Mouse (Mus musculus) B cell, adult 2 months (primary cell): Measurements from ENCODE around the gene Arl14.

Source experiments
- DNase-seq, 2 experiments: peaks; one replicate each; pipeline ENCODE4 v3.0.0; 2022

Arl14 gene

DNA sequence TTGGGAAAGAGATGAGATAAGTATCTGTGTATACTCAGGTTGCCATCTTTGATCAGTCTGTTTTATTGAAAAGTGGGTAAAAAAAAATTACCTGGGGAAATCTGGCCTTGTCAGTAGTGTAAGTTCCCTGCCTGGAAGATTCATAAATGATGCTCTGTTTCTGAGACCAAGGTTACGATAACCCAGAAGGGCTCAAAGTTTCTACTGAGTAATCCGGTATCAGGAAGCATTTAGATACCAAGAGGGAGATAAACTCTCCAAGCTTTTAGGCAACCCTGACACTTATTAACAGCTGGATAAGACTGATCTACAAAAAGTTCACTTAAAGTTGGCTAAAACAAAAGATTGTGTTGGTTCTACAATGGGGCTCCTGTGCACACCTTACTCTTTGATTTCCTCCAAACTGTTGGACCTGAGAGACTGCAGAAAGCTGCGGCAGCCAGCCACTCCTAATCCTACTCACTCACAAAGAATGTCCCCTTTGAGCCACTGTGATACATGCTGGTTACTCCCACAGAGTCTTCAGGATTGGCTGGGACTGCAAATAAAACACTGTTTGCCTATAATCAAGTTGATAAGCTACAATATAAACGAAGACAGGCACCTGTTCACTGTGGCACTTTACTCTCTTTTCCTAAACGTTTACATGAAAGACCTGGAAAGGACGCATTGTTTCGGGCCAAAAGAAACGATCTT lies at the start of gene Arl14:
TSS of gene Arl14 (plus strand) at position 614 of the 696 bp plus-strand sequence.
- DNase-seq, result no peak

DNA sequence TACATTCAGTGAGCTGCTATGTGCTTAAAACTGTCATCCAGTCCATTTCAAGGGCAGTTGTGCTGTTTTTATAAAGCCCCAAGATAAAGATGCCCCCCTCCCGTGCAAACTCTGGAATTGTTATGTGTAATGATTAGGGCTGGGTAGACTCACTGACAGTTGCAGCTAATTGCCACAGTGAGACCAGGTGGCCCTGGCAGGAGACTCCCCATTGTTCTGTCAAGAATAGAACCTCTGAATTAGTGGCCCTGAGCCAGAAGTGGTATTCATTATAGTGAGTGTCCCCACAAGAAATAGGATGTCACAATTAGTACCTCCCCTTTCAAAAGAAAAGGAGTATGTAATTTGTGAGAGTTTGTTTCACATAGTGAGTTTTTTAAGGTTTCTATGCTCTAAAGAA lies 47.0 kb upstream of the Arl14 start:
- DNase-seq, result no peak

DNA sequence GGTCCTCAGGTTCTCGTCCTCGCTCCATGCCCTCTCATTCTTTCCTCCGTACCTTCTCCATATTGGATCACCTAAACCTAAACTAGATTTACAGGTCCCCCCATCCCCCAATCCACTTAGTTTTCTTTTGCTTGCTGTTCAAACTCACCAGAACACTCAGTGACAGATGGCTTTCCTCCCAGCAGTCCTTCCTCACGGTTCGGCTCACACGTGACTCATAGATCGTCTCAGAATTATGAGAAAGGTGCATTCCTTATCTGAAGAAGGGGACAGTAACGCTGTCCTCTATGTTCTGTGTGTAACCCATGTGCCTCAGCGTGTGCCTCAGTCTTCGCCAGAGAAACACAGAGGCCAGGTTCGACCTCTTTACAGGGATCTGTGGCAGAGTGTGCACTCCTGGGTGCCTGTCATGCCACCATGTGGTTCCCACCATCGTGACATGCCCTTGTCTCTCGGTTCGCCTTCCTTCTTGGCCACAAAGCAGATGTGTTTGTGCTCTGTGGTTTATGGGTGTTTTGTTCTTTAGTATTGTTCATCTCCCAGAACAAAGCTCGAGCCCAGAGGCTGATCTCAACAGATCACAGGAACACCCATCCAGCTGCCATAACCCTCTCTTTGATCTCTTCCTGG lies 44.9 kb upstream of the Arl14 start:
- no peak for DNase-seq

DNA sequence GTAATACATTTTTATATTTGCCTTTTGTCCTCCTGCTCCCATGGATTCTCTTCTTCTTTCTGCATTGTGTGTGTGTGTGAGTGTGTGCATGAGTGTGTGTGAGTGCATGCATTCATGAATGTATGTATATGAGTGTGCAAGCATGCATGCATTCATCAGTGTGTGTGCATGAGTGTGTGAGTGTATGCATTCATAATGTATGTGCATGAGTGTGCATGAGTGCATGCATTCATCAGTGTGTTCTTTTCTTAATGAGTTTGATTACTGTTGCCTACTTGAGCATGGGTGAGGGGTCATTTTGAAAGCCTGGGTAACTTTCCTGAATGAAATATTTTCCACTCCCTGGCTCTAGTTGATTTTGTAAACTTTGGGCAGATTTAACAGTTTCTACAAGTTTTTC lies 44.3 kb upstream of the Arl14 start:
- no peak for DNase-seq

DNA sequence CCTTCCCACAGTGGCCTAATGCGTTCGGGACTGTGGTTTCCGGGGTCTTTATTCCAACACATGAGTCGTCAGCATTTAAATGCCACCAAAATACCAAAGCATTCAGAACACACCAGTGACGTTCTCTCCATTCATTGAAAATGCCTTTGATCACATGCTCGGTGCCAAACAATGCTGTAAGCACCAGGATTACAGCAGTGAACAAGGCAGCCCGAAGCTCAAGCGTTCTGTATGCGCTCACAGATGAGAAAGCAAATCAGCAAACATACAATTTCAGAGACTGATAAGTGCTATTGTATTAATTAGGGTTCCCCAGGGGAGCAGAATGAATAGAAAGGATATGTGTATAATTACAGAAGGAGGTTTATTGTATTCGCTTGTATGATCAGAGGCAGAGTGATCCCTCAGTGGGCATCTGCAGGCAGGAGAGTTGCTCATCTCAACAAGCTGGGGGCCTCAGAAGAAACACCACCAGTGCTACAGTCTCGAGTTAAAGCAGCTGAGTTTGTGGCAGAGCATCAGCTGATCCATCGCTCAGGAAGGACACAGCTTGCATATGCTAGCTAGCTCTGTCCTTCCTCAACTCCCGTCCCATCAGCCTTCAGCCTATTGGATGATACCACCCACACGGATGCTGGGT lies 43.7 kb upstream of the Arl14 start:
- DNase-seq, result no peak

DNA sequence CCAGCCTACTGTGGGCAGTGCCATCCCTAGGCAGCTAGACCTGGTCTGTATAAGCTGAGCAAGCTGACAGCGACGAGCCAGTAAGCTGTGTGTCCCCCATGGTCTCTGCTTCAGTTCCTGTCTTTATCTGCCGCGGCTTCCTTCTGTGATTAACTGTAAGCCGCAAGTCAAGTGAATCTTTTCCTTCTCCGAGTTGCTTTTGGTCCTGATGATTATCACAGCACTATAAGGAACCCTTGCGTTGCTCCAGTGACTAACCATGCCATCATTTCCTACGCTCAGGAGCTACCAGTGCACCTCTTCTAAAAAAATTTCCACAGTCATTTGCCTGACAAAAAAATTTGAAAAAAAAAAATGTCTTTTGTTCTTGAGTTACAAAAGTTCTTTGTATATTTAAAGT lies 40.7 kb upstream of the Arl14 start:
- DNase-seq, result no peak

DNA sequence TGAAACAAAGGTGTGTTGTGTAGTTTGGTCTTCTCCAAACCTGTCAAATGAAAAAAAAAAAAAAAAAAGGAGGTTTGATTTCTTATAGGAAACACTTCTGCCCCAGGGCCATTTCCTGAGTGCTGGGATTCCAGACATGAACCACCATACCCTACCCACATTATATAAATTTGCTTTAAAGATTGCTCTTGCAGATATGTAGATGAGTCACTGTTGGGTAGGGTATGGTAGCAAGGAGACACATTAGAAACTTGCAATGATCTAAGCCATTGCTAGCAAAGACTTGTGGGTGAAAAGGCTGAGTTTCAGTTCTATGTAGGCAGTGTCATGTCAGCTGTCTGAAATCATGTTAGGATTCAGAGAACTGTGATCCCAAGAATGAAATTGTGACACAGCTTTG lies 40.0 kb upstream of the Arl14 start:
- no peak for DNase-seq

DNA sequence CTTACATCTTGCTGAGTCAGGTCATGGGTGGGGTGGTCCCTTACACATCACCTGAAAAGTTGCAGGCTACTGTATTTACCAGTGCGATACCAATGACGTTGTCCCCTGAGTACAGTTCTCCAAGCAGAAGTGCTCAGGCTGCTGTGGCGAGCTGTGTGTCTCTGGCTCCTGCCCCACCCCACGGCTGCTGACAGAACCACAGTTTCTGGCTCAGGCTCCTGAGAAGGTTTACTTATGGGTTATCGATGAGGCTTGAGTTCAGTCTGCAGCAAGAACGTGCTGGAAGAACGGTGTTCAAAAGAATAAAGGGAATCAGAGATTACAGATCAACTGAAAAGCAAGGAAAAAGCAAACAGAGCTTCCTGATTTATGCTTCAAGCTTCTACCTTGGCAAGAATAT lies 37.0 kb upstream of the Arl14 start:
- peak in 1 of 2 experiments; percentile 22 for DNase-seq

DNA sequence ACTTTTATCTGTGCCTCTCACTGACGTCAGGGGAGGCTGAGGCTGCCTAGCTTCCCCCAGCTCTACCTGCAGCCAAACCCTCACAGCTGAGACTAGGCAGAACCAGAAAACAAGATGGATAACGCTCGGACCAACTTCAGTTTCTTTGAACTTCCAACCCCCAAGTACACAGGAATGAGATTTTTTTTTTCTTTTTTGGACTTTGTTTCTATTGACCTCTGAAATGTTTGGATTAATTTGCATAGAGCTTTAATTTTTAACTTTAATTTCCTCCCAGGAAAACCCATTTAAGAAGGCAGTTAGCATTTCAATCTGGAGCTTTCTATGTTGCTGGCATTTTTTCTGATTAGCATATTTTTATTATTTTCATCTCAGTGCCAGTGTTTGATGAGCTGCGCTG lies 36.2 kb upstream of the Arl14 start:
- DNase-seq, result no peak

DNA sequence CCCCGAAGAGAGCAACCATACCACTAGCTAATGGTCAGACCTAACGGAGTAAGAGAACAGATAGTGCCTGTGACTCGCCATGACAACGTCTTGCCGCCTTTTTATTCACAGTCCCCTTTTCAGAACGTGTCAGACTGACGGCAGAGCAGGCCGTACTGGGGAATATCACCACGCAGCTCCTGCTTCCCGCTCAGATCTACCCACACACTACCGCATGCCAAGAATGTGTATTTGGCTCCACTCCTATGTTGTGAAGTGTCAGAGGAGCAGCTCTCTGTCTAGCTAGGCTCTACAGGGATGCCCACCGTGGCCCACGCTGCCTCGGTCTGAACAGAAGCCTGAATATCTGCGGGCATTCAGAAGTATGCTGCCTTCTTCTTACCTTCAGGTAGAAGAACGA lies 35.6 kb upstream of the Arl14 start:
- no peak for DNase-seq

DNA sequence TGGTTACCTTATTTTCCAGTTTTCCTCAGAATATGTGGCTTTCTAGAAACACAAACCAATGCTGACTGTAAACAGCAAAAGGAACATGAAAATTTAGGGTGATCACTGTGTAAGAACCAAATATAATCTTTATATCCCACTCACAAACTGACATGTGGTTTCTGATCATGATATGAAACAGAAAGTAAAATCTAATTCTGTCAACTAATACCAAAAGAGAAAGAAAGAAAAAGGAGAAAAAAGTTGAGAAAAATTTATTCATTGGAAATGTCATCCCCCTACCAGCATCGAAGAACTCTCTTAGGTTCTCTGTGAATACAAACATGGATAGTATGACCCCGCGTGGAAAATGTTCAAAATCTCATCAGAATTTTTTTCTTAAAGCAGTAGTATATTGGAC lies 29.2 kb upstream of the Arl14 start:
- no peak for DNase-seq

DNA sequence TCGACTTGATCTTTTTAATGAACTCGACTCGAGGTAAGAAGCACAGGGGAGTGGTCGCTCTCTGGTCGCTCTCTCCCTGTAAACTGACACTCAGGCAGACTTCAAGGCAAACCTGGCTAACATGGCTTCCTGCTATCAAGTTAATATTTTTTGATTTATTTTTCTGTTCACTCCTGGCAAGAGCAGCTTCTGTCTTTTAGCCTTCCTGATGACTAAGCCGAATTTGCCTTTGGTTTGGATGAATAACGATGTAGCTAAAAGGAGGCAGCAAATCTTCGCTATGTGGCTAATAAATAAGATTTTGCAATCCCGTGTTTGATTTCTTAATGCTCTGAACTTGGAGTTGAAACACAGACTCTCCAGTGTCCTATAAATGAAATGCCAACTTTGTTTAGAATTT lies 27.7 kb upstream of the Arl14 start:
- DNase-seq, result no peak

DNA sequence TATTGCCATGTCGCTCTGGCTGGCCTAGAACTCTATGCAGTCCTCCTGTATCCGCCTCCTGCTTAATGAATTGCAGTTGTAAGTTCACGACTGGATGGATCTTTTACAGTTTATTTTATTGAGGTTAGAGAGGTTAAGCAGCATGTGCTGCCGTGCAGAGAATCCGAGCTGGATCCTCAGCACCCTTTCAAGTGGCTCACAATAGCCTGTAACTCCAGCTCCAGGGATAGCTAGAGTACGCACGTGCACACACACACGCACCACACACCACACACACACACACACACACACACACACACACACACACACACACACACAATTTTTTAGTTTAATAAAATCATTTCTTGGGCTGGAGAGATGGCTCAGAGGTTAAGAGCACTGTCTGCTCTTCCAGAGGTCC lies 27.0 kb upstream of the Arl14 start:
- DNase-seq, result no peak

DNA sequence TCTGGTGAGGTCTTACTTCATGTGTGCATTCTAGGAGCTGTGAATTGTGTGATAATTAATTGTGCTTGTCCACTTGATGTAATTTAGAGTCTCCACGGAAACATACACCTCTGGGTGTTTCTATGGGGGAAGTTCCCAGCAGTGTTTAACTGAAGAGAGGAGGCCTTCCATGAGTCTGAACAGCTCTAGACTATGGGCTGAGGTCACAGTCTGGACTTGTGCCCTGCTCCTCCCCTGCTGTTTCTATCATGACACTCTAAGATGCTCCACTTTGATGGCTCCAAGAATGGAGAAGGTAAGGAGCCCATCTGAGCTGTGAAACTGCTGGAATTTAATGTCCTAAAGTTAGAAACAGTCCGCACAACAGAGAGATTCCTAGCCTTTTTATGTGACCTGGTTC lies 24.1 kb upstream of the Arl14 start:
- no peak for DNase-seq

DNA sequence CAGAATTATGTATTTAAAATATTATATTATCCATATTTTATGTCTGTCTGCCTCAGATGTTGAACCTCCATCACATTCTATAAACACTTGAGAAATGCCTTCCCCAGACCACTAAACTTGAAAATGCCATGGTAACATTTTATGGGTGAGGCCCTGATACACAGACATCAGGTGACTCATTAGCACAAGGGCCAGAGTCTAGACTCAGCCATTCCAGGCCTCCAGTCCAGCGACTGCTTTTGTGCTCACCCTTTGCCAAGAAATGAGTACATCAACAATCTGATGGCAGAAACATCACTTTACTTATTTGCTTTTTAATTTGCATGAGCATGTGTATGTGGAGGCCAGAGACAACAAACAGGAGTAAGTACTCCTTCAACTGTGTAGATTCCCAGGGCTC lies 22.0 kb upstream of the Arl14 start:
- DNase-seq, result no peak

DNA sequence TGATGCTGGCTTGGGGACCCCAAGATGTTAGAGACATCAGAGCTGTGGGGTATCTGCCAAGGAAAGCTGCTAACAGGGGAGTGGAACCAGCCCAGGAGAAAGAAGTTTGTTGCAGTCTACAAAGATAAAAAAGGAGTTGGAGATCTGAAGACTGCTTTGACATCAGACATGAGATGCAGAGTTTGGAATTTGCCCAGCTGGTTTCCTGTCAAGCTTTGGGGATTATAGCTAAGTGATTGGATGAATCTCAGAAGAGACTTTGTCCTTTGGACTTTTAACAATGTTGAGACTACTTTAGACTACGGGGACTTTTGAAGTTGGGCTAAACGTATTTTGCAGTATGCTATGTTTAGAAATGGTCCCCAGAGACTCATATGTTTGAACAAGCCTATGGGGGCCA lies 21.0 kb upstream of the Arl14 start:
- no peak for DNase-seq

DNA sequence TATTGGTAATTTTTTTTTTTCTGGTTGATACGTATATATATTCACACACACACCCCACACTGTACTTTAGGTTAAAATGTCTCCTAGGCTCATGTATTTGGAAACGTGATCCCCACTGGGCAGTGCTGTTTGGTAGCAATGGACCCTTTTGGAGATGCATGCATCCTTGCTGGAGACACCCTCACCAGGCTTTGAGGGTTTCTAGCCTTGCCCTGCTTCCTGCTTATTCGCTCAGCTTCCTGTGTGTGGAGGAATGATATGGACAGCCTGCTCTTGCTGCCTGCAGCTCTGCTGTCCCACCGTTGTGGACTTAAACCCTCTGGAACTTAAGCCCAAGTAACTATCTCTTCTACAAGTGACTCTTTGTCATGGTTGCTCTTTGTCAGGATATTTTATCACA lies 19.3 kb upstream of the Arl14 start:
- DNase-seq, result no peak

DNA sequence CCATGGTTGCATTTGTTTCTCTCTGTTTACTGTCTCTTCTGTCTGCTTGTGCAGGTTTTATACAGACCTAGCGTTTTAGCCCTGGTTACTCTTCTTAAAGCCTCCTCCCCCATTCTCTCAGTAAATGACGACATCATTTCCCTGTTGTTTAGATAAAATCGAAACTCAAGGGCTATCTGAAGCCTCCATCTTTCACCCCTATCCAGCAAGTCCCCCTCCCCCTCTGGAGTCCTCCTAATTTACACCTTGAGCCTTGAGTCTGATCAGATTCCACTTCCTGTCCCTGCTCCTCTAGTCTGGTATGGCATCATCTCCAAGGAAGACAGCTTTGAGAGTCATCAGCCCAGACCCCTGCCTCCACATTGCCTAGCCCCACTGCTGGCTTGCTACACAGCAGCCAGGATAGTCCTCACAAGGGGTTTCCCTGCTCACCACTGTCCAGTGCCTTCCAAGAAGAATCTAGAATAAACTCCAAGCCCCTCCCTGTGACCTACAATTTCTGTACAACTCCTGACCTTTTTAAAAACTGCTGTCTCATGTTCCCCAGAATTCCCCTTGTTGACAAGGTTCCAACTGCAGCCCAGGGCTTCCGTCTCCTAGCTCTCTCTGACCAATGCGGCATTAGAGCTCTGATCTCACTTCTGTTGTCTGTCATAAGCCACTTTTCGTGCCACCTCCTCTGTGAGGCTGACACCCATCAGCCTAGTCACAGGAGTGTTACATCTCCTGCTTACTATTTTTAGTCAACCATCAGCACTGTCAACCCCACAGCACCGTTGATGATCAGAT lies 16.8 kb upstream of the Arl14 start:
- DNase-seq, result peak; percentile 17 to 18

DNA sequence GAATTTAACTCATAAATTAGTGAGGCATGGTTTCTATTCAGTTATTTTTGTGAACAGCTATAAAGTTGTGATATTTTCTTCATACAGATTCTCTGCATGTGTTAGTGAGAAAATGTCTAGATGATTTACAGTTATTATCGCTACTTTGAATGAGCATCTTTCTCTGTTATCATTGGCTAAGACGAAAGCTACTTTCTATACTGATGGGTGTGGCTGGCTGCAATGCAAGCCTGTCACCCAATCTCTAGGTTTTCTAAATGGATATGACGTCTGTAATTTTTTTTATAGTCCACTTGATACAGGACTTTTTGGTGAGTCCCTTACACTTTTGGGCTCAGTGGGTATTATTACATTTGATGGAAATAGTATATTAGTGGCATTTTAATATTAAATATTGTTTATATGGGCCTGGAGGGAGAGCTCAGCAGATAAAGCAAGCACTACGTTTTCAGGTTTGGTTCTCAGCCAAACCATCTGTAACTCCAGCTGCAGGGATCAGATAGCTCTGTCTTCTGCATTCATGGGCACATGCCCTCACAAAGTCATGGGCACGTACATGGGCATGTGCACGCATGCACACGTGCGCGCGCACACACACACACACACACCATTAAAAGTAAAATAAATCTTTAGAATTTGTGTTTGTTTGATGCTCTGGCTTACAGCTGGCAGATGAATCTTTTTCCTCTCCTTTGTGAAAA lies 15.9 kb upstream of the Arl14 start:
- no peak for DNase-seq

DNA sequence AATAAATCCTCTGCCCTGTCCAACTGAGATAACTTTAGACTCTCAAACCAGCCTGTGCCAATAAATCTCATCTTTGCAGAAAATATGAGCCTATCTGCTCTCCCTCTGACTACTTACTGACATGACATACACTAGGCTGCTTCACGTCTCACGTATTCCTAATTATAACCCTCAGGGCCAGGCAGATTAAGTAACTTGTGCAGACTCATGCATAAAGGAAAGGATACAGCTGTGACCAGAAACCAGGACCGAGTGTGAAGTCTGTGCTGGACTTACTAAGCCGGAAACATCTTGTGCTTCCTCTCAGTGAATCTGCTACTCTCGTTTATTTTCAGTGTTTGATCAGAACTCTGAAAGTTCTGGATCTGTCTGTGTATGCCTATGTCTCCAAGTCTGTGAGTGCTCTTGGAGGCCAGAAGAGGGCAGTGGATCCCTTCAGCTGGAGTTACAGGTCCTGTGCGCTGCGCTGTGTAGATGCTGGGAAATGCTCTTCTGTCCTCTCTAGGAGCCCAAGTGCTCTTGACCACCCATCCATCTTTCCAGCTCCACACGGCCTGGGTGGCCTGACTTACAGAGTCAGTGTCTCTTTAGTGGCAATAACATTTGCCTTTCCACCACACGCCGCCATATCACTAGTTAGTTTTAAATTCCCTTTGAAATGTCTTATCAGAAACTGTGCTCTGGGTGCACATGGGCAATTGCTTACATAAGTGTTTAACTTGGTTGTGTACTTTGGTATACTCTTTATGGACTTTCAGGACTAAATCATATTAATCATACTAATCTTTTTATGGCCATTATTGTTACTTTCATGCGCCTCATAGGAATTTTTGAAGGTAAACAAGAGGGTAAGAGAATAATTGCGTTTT lies 13.5 kb upstream of the Arl14 start:
- DNase-seq, result peak; percentile 23 to 42

DNA sequence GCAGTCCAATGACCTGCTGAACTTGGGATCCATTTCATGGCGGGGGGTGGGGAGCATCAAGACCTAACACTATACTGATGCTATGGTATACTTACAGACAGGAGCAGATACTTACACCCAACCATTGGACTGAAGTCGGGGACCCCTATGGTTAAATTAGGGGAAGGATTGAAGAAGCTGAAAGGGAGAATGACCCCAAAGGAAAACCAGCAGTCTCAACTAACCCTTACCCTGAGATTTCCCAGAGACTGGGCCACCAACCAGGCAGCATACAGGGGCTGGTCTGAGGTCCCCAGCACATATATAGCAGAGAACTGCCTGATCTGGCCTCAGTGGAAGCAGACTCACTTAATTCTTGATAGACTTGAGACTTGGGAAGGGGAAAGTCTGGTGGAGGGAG lies 10.0 kb upstream of the Arl14 start:
- DNase-seq, result no peak

DNA sequence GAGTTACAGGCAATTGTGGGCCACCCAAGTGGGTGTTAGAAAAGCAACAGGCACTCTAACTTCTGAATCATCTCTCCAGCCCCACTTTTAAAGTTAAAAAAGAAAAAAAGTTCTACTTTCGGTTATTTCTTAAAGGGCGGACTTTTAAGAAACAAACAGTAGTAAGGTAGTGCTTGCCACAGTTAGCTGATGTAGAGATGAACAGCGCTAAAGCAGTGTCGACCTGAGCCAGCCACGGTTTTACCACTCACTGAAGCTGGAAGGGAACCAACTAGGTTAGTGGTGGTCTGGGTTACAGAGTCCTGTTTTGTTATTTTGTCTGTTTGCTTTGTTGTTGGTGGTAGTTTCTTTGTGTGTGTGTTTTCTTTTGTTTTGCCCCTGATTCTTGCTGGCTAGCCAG lies 8.8 kb upstream of the Arl14 start:
- DNase-seq, result no peak
